Mouse (Mus musculus) CD4-positive, CD25-positive, alpha-beta regulatory T cell, adult 4 months (primary cell): ENCODE measurements around the gene Cd300ld2. TPM values are rescaled to one million over a fixed set of nuclear protein-coding genes. Genes with fewer than 3 reads are reported as not detected.

Experiments used
- polyA plus RNA-seq, 2 experiments: library from polyadenylated mRNA; unstranded; fragments of 100-300 nt; shearing (Covaris generic); gene quantifications; one replicate each; pipeline ENCODE4 v1.2.1; 2017

The Cd300ld2 gene
- polyA plus RNA-seq, 2 experiments from 2014 or later, result not detected

Other genes with a start within 250 kb of the Cd300ld2 start
- not detected for gene Btbd17, start 220.2 kb downstream of the Cd300ld2 start, polyA plus RNA-seq
- not detected for gene Gpr142, start 217.3 kb downstream of the Cd300ld2 start, polyA plus RNA-seq
- gene Gprc5c, start 165.0 kb downstream of the Cd300ld2 start, polyA plus RNA-seq, result not detected
- under 1 TPM; 0.11 to 0.37 TPM for gene Cd300a, start 126.2 kb downstream of the Cd300ld2 start, polyA plus RNA-seq
- under 1 TPM in 1 of 2 experiments, not detected in 1; 0.34 TPM for gene Cd300lb, start 81.8 kb downstream of the Cd300ld2 start, polyA plus RNA-seq
- not detected for gene Cd300c, start 47.0 kb downstream of the Cd300ld2 start, polyA plus RNA-seq
- gene Cd300ld, start 26.3 kb downstream of the Cd300ld2 start, polyA plus RNA-seq, result not detected
- under 1 TPM in 1 of 2 experiments, not detected in 1; 0.54 TPM for gene Cd300c2, start 14.3 kb downstream of the Cd300ld2 start, polyA plus RNA-seq
- not detected for gene Cd300ld4, start 10.8 kb upstream of the Cd300ld2 start, polyA plus RNA-seq
- gene Cd300ld5, start 21.6 kb upstream of the Cd300ld2 start, polyA plus RNA-seq, result not detected
- not detected for gene Cd300ld3, start 32.2 kb upstream of the Cd300ld2 start, polyA plus RNA-seq
- under 1 TPM in 1 of 2 experiments, not detected in 1; 0.29 TPM for gene Cd300e, start 46.0 kb upstream of the Cd300ld2 start, polyA plus RNA-seq
- gene Rab37, start 75.2 kb upstream of the Cd300ld2 start, polyA plus RNA-seq, result 100 to 1,000 TPM; 156 to 274 TPM
- gene Cd300lf, start 117.8 kb upstream of the Cd300ld2 start, polyA plus RNA-seq, result 1 to 10 TPM in 1 of 2 experiments, under 1 TPM in 1; 0.51 to 1.0 TPM
- 100 to 1,000 TPM; 162 to 222 TPM for gene Slc9a3r1, start 147.1 kb upstream of the Cd300ld2 start, polyA plus RNA-seq
- 10 to 100 TPM in 1 of 2 experiments, 1 to 10 TPM in 1; 8.1 to 14.2 TPM for gene Tmem104, start 171.3 kb upstream of the Cd300ld2 start, polyA plus RNA-seq
- gene Nat9, start 171.7 kb upstream of the Cd300ld2 start, polyA plus RNA-seq, result 10 to 100 TPM; 12.1 to 18.1 TPM